Mouse (Mus musculus): ENCODE results near the gene Cdx2. TPM values are rescaled to one million over a fixed set of nuclear protein-coding genes. Genes with fewer than 3 reads are reported as not detected.

Cdx2 gene
- polyA plus RNA-seq, 1 experiment: 0.03 TPM

GRCm38 (mm10) chr5:147260189-147260588, 46.9 kb downstream of the Cdx2 start:
- no peaks in the 10 kb centered on the region for H3K27me3 ChIP-seq (ENCODE audit: control insufficient read depth)
- no peaks in the 10 kb centered on the region for H3K4me1 ChIP-seq (ENCODE audit: control insufficient read depth)
- H3K36me3 ChIP-seq (ENCODE audit: control insufficient read depth): no peaks in the 10 kb centered on the region
- no peaks in the 10 kb centered on the region for H3K9me3 ChIP-seq (ENCODE audit: control insufficient read depth, low read length)
- H3K4me3 ChIP-seq (replicated peaks): no peak overlapping the region
- no peak for TF ChIP-seq GATA1 (IDR thresholded peaks at IDR 0.05; ENCODE audit: low read length)
- no peak for TF ChIP-seq TAL1 (IDR thresholded peaks at IDR 0.05; ENCODE audit: low read length)

Other genes starting within 250 kb of the Cdx2 start
- 0.10 and 0.14 TPM in 2 replicates for gene Lnx2, start 230.7 kb downstream of the Cdx2 start, polyA plus RNA-seq (2012)
- gene Polr1d, start 230.2 kb downstream of the Cdx2 start, polyA plus RNA-seq (2012): 6.5 and 6.6 TPM in 2 replicates
- gene Gsx1, start 118.6 kb downstream of the Cdx2 start, polyA plus RNA-seq (2012): not detected in 2 replicates
- gene Pdx1, start 37.3 kb downstream of the Cdx2 start, polyA plus RNA-seq (2012): not detected in 2 replicates
- not detected in 2 replicates for gene Urad, start 15.2 kb upstream of the Cdx2 start, polyA plus RNA-seq (2012)
- 0.01 and 0.02 TPM in 2 replicates for gene Flt3, start 93.2 kb upstream of the Cdx2 start, polyA plus RNA-seq (2012)
- 0.34 and 1.3 TPM in 2 replicates for gene Pan3, start 122.9 kb upstream of the Cdx2 start, polyA plus RNA-seq (2012)

Measured in erythroblast, embryonic 14.5 days (primary cell).